Mouse (Mus musculus) CD4-positive, CD25-positive, alpha-beta regulatory T cell, adult 2 months (primary cell): ENCODE results near the gene 4930503B20Rik.

ENCODE experiments used
- DNase-seq: peaks from one replicate; pipeline ENCODE4 v3.0.0-alpha.2; 2012; ENCODE audit warnings: low read depth, low spot score

The 4930503B20Rik gene

GRCm38 (mm10) chr3:146599198-146599900 is 51.8 kb downstream of the 4930503B20Rik start:
- DNase-seq, result no peak

- no peak for DNase-seq
These were observed 52.7 kb downstream of the 4930503B20Rik start for GRCm38 (mm10) chr3:146598411-146598810.

GRCm38 (mm10) chr3:146596864-146597263 is 54.3 kb downstream of the 4930503B20Rik start:
- DNase-seq, result no peak

GRCm38 (mm10) chr3:146596387-146596786 is 54.7 kb downstream of the 4930503B20Rik start:
- no peak for DNase-seq

- DNase-seq, result no peak
These were observed 55.7 kb downstream of the 4930503B20Rik start for GRCm38 (mm10) chr3:146595440-146595839.
